Mouse (Mus musculus) limb, embryonic 14.5 days (tissue): Measurements from ENCODE around the gene St6galnac1. TPM values are rescaled to one million over a fixed set of nuclear protein-coding genes. Genes with fewer than 3 reads are reported as not detected.

Source experiments
- ATAC-seq: fragments of 200-750 bp; cut with Nextera tagmentation; 2 replicates; pipeline ENCODE4 v1.8.0; 2017; ENCODE audit warnings: low read depth, moderate number of reproducible peaks, moderate TSS enrichment; ENCODE audit not compliant: low FRiP score
- DNase-seq: peaks from one replicate; pipeline ENCODE4 v3.0.0-alpha.2; 2015; ENCODE audit warnings: low spot score
- H3K27ac ChIP-seq: fragments of 300-500 bp; sonication (generic); replicated peaks from 2 replicates; pipeline ENCODE4 v1.5.1; 2014; ENCODE audit warnings: low read depth, mild to moderate bottlenecking, low read length, moderate library complexity, mixed read lengths
- H3K27me3 ChIP-seq: fragments of 300-500 bp; sonication (generic); 2 replicates; pipeline ENCODE4 v1.6.1; 2014; ENCODE audit warnings: low read length, mixed read lengths; ENCODE audit not compliant: control insufficient read depth, insufficient read depth
- H3K36me3 ChIP-seq: fragments of 300-500 bp; sonication (generic); 2 replicates; pipeline ENCODE4 v1.6.1; 2014; ENCODE audit warnings: mild to moderate bottlenecking, low read length, moderate library complexity, mixed read lengths; ENCODE audit not compliant: control insufficient read depth, insufficient read depth
- H3K4me1 ChIP-seq: fragments of 300-500 bp; sonication (generic); 2 replicates; pipeline ENCODE4 v1.6.1; 2014; ENCODE audit warnings: antibody characterized with exemption, low read length, mixed read lengths; ENCODE audit not compliant: control insufficient read depth, insufficient read depth
- H3K4me2 ChIP-seq: fragments of 300-500 bp; sonication (generic); replicated peaks from 2 replicates; pipeline ENCODE4 v1.6.1; 2014; ENCODE audit warnings: low read depth, mild to moderate bottlenecking, low read length, moderate library complexity; ENCODE audit not compliant: severe bottlenecking
- H3K4me3 ChIP-seq: fragments of 300-500 bp; sonication (generic); replicated peaks from 2 replicates; pipeline ENCODE4 v1.5.1; 2014; ENCODE audit warnings: low read length
- H3K9ac ChIP-seq: fragments of 300-500 bp; sonication (generic); 2 replicates; pipeline ENCODE4 v1.6.1; 2014; ENCODE audit warnings: mild to moderate bottlenecking, low read depth, low read length, moderate library complexity; ENCODE audit not compliant: severe bottlenecking
- H3K9me3 ChIP-seq: fragments of 300-500 bp; sonication (generic); 2 replicates; pipeline ENCODE4 v1.6.1; 2016; ENCODE audit warnings: low read length; ENCODE audit not compliant: control insufficient read depth
- POLR2A ChIP-seq: fragments of 200-500 bp; IDR thresholded peaks from 2 replicates; pipeline ENCODE4 v1.8.0; 2012; ENCODE audit warnings: inconsistent platforms, mild to moderate bottlenecking, moderate library complexity, borderline replicate concordance; ENCODE audit not compliant: insufficient read depth, insufficient read length; ENCODE audit errors: extremely low read depth
- WGBS: fragments of 180-500 bp; shearing (Covaris S2); extraction: QIAGEN DNeasy Blood & Tissue Kit; methylation state at CpG from one replicate; pipeline ENCODE4 v1.1.7; 2014; 5-methylcytosine and 5-hydroxymethylcytosine counted together
- polyA plus RNA-seq, 2 experiments: library from polyadenylated mRNA; depleted of rRNA in 1 of 2; stranded (reverse) in 1 of 2; unstranded in 1 of 2; fragments of >200 nt; fragmentation: Nextera tagmentation in 1 of 2; extraction: Ambion mirVana in 1 of 2; gene quantifications; 2 replicates each; pipeline versions ENCODE4 v1.2.1 to v1.2.3; 2012 to 2014

Gene St6galnac1
- polyA plus RNA-seq, 2 experiments = not detected

DNA sequence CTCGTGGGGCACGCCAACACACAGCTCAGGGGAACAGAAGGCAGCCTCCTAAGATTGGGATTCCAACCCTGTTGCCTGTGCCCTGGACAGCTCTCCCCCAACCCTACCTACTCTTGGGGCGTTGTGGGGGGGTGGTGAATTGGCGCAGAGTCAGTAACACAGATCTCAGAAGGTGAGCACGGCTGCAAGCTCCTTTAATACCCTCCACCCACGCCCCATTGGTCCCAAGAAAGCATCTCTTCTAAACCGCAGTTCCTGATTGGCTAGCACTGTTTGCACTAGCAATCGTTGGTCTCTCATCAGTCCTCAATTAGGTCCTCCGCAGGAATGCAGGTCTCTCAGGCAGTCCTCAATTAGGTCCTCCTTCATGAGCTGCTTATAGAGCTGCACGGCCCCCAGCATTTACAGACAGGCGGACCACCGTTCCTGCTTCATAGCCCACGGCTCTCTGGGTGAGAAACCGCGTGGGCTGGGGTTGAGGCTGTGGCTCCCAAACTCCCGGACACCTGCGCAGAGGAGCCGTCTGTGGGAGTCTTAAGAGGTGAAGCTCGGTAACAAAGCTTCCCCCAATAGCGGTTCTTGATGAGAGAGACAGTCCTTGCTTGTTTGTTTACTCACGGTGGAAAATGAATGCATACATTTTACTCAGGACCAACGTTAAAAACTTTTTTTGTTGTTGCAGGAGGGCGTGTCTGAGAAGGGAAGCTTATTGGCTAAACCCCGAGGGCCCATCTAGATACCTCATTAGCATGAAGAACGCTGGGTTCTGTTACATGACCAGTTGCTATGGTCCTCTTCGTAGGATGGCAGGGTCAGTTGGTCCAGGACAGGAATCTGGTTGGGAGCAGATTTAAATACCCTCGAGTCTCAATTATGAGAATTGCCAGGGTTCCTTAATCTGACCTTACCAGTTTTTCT, 50.0 kb downstream of the St6galnac1 start:
- no peaks in the 10 kb centered on the region for H3K36me3 ChIP-seq
- peak; percentile 63; the same call in 1 of the 2 replicates for ATAC-seq
- H3K4me1 ChIP-seq = peaks cover 8% of the 10 kb centered on the region
- DNase-seq = peak; percentile 34
- H3K9me3 ChIP-seq = no peaks in the 10 kb centered on the region
- H3K4me2 ChIP-seq = peak overlapping the region; percentile 11; the same call in 1 of the 2 replicates
- TF ChIP-seq POLR2A = no peak
- WGBS = 41% methylated on average over 27 of the region's 27 CpGs
- no peak overlapping the region for H3K4me3 ChIP-seq
- H3K27ac ChIP-seq = no peak overlapping the region
- H3K27me3 ChIP-seq = no peaks in the 10 kb centered on the region
- no peak overlapping the region for H3K9ac ChIP-seq

DNA sequence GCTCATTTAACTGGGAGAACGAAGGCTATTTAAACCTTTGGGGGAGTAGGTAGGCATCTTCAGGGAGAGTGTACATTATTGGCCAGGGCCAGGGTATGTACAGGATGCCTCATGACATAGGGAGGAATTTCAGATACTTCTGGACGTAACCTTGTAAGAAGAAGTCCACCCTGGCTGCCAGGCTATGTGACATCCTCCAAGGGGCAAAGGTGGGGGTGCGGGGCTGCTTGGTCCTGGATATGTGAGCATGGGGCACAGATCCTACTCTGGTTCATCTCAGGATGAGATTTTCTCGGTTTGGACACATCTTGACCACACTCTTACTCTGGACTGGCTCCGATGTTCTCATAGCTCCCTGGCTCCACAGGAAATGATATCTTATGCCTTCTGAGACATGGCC, 52.2 kb downstream of the St6galnac1 start:
- TF ChIP-seq POLR2A = no peak
- no peak overlapping the region for H3K4me3 ChIP-seq
- DNase-seq (no peak), ATAC-seq (no peak)
- 90% methylated on average over 5 of the region's 5 CpGs for WGBS
- H3K36me3 ChIP-seq = no peaks in the 10 kb centered on the region
- H3K27ac ChIP-seq = no peak overlapping the region
- H3K4me2 ChIP-seq = no peak overlapping the region
- no peaks in the 10 kb centered on the region for H3K9me3 ChIP-seq
- peaks cover 8% of the 10 kb centered on the region for H3K4me1 ChIP-seq
- H3K9ac ChIP-seq = no peak overlapping the region
- H3K27me3 ChIP-seq = no peaks in the 10 kb centered on the region

GRCm38 (mm10) chr11:116721548-116722271, 53.6 kb downstream of the St6galnac1 start:
- no peak overlapping the region for H3K27ac ChIP-seq
- TF ChIP-seq POLR2A = no peak
- no peaks in the 10 kb centered on the region for H3K36me3 ChIP-seq
- no peaks in the 10 kb centered on the region for H3K27me3 ChIP-seq
- H3K4me1 ChIP-seq = peaks cover 2% of the 10 kb centered on the region; the same call in 1 of the 2 replicates
- no peak overlapping the region for H3K4me2 ChIP-seq
- ATAC-seq (no peak), DNase-seq (peak; percentile 3)
- H3K9ac ChIP-seq = no peak overlapping the region
- 60% methylated on average over 9 of the region's 9 CpGs for WGBS
- H3K9me3 ChIP-seq = no peaks in the 10 kb centered on the region
- H3K4me3 ChIP-seq = no peak overlapping the region

DNA sequence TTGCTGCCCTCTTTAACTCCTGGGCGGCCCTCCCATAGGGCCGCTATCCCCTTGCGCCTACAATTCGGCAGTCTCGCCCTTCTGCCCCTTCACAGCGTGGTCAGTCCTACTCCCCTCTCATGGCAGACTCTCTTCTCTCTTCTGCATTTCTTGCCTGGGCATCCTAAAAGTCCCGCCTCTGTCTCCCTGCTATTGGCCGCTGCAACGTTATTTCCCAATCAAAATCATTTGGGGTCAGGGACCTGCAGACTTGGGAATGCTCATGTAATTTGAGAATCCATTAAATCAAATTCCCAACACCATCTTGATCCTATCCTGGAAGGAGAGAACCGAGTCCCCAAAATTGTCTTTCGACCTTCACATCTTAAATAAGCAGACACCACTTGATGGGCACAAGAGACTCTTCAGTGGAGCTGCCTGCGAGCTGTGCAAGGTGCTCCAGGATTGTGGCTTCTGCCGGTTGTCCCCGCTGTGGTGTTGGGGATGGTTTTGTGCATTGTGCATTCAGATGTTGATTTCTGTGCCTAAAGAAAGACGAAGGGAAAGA, 54.9 kb downstream of the St6galnac1 start:
- 88% methylated on average over 15 of the region's 15 CpGs for WGBS
- H3K4me1 ChIP-seq = no peaks in the 10 kb centered on the region
- H3K9me3 ChIP-seq = no peaks in the 10 kb centered on the region
- ATAC-seq (no peak), DNase-seq (no peak)
- no peak overlapping the region for H3K9ac ChIP-seq
- no peaks in the 10 kb centered on the region for H3K27me3 ChIP-seq
- no peaks in the 10 kb centered on the region for H3K36me3 ChIP-seq
- H3K4me3 ChIP-seq = no peak overlapping the region
- no peak for TF ChIP-seq POLR2A
- no peak overlapping the region for H3K4me2 ChIP-seq
- H3K27ac ChIP-seq = no peak overlapping the region

Other genes with a start within 250 kb of the St6galnac1 start
- 3.8 and 4.7 TPM in 2 replicates for gene Sphk1, start 244.6 kb downstream of the St6galnac1 start, polyA plus RNA-seq (2012; rRNA removed)
- 3.2 and 3.4 TPM in 2 replicates for gene Sphk1, start 244.6 kb downstream of the St6galnac1 start, polyA plus RNA-seq (2014; fragmentation: Nextera tagmentation; extraction: Ambion mirVana)
- 29.7 and 33.4 TPM in 2 replicates for gene Ube2o, start 194.1 kb downstream of the St6galnac1 start, polyA plus RNA-seq (2012; rRNA removed)
- gene Ube2o, start 194.1 kb downstream of the St6galnac1 start, polyA plus RNA-seq (2014; fragmentation: Nextera tagmentation; extraction: Ambion mirVana) = 18.7 and 25.5 TPM in 2 replicates
- 0.13 and 0.17 TPM in 2 replicates for gene Aanat, start 189.1 kb downstream of the St6galnac1 start, polyA plus RNA-seq (2012; rRNA removed)
- gene Aanat, start 189.1 kb downstream of the St6galnac1 start, polyA plus RNA-seq (2014; fragmentation: Nextera tagmentation; extraction: Ambion mirVana) = not detected in 2 replicates
- gene Rhbdf2, start 148.5 kb downstream of the St6galnac1 start, polyA plus RNA-seq (2012; rRNA removed) = 11.4 and 15.0 TPM in 2 replicates
- 5.0 and 5.5 TPM in 2 replicates for gene Rhbdf2, start 148.5 kb downstream of the St6galnac1 start, polyA plus RNA-seq (2014; fragmentation: Nextera tagmentation; extraction: Ambion mirVana)
- 0.38 and 0.85 TPM in 2 replicates for gene Prcd, start 122.0 kb downstream of the St6galnac1 start, polyA plus RNA-seq (2012; rRNA removed)
- gene Prcd, start 122.0 kb downstream of the St6galnac1 start, polyA plus RNA-seq (2014; fragmentation: Nextera tagmentation; extraction: Ambion mirVana) = 1.2 and 1.4 TPM in 2 replicates
- 12.1 and 12.3 TPM in 2 replicates for gene Cygb, start 121.2 kb downstream of the St6galnac1 start, polyA plus RNA-seq (2012; rRNA removed)
- gene Cygb, start 121.2 kb downstream of the St6galnac1 start, polyA plus RNA-seq (2014; fragmentation: Nextera tagmentation; extraction: Ambion mirVana) = 11.7 and 13.4 TPM in 2 replicates
- gene Mxra7, start 52.5 kb upstream of the St6galnac1 start, polyA plus RNA-seq (2012; rRNA removed) = 20.8 and 21.9 TPM in 2 replicates
- 11.0 and 13.9 TPM in 2 replicates for gene Mxra7, start 52.5 kb upstream of the St6galnac1 start, polyA plus RNA-seq (2014; fragmentation: Nextera tagmentation; extraction: Ambion mirVana)
- 51.0 and 54.9 TPM in 2 replicates for gene Mettl23, start 67.8 kb upstream of the St6galnac1 start, polyA plus RNA-seq (2012; rRNA removed)
- 77.9 and 84.1 TPM in 2 replicates for gene Mettl23, start 67.8 kb upstream of the St6galnac1 start, polyA plus RNA-seq (2014; fragmentation: Nextera tagmentation; extraction: Ambion mirVana)
- 51.2 and 57.0 TPM in 2 replicates for gene Jmjd6, start 67.9 kb upstream of the St6galnac1 start, polyA plus RNA-seq (2012; rRNA removed)
- gene Jmjd6, start 67.9 kb upstream of the St6galnac1 start, polyA plus RNA-seq (2014; fragmentation: Nextera tagmentation; extraction: Ambion mirVana) = 68.0 and 77.8 TPM in 2 replicates
- 35.0 and 41.5 TPM in 2 replicates for gene Mfsd11, start 76.9 kb upstream of the St6galnac1 start, polyA plus RNA-seq (2012; rRNA removed)
- 46.0 and 47.2 TPM in 2 replicates for gene Mfsd11, start 76.9 kb upstream of the St6galnac1 start, polyA plus RNA-seq (2014; fragmentation: Nextera tagmentation; extraction: Ambion mirVana)
- gene Srsf2, start 77.6 kb upstream of the St6galnac1 start, polyA plus RNA-seq (2012; rRNA removed) = 791 and 910 TPM in 2 replicates
- gene Srsf2, start 77.6 kb upstream of the St6galnac1 start, polyA plus RNA-seq (2014; fragmentation: Nextera tagmentation; extraction: Ambion mirVana) = 776 and 780 TPM in 2 replicates
- 3.6 and 6.7 TPM in 2 replicates for gene Mgat5b, start 143.4 kb upstream of the St6galnac1 start, polyA plus RNA-seq (2012; rRNA removed)
- 0.78 and 1.1 TPM in 2 replicates for gene Mgat5b, start 143.4 kb upstream of the St6galnac1 start, polyA plus RNA-seq (2014; fragmentation: Nextera tagmentation; extraction: Ambion mirVana)